Mouse (Mus musculus): Measurements from ENCODE around the gene Klb. TPM values are rescaled to one million over a fixed set of nuclear protein-coding genes. Genes with fewer than 3 reads are reported as not detected.

The Klb gene
- under 1 TPM in 1 of 2 experiments, not detected in 1; 0.23 TPM for polyA plus RNA-seq (2017; shearing (Covaris generic))

GRCm38 (mm10) chr5:65348168-65348567 is at the start of gene Klb:
TSS of gene Klb (plus strand) at chr5:65348314.

GRCm38 (mm10) chr5:65335298-65336074 is 12.6 kb upstream of the Klb start, which contains the start of gene Rfc1:
TSS of gene Rfc1 (minus strand) at chr5:65335670.

GRCm38 (mm10) chr5:65390648-65391644 is 42.8 kb downstream of the Klb start, which contains the start of the genes Rpl9 and Lias:
TSS of gene Rpl9 (minus strand) at chr5:65391444.
TSS of gene Lias (plus strand) at chr5:65391497.

Other genes with a start within 250 kb of the Klb start
- gene Klhl5, start 240.8 kb upstream of the Klb start, polyA plus RNA-seq (2017; shearing (Covaris generic)): 10 to 100 TPM; 16.0 to 27.1 TPM
- gene Wdr19, start 148.6 kb upstream of the Klb start, polyA plus RNA-seq (2017; shearing (Covaris generic)): 1 to 10 TPM; 3.8 to 5.0 TPM
- gene Rfc1, start 12.6 kb upstream of the Klb start, polyA plus RNA-seq (2017; shearing (Covaris generic)): 10 to 100 TPM; 40.7 to 49.0 TPM
- 1,000 to 10,000 TPM in 1 of 2 experiments, 100 to 1,000 TPM in 1; 778 to 1,266 TPM for gene Rpl9, start 43.1 kb downstream of the Klb start, polyA plus RNA-seq (2017; shearing (Covaris generic))
- gene Lias, start 43.2 kb downstream of the Klb start, polyA plus RNA-seq (2017; shearing (Covaris generic)): 10 to 100 TPM; 44.5 to 59.6 TPM
- 10 to 100 TPM; 48.0 to 50.2 TPM for gene Ugdh, start 87.6 kb downstream of the Klb start, polyA plus RNA-seq (2017; shearing (Covaris generic))
- 1 to 10 TPM; 1.6 to 2.3 TPM for gene Gm43552, start 144.5 kb downstream of the Klb start, polyA plus RNA-seq (2017; shearing (Covaris generic))
- gene Smim14, start 188.9 kb downstream of the Klb start, polyA plus RNA-seq (2017; shearing (Covaris generic)): 100 to 1,000 TPM; 144 to 177 TPM
- gene Ube2k, start 188.9 kb downstream of the Klb start, polyA plus RNA-seq (2017; shearing (Covaris generic)): 100 to 1,000 TPM; 119 to 129 TPM

All from activated CD4-positive, CD25-positive, alpha-beta regulatory T cell (primary cell).